Mouse (Mus musculus): ENCODE measurements at regions not wholly inside any gene's neighbourhood (a gene's known extent, or its start where the extent isn't known, plus 50 kb on each side); places are given as distances from the start of the nearest gene placed in this dataset.

DNA sequence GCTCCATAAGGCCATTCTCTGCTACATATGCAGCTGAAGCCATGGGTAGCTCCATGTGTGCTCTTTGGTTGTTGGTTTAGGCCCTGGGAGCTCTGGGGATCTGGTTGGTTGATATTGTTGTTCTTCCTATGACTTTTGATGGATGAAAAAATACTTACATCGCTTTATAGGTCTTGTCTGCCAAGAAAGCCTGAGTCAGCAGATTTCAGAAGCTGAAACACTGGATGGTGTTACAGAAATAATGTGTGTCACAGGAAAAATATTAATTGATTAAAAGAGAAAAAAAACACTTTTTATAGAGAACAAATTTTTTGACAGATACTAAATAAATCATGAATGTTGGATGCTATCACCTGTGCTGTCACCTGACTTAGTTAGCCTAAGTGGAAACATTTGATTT lies 52.4 kb upstream of the Plxna2 start:
- ATAC-seq (ENCODE audit: insufficient number of reproducible peaks, low FRiP score, low TSS enrichment, low read depth), result no peak
- H3K27me3 ChIP-seq, result no peaks in the 10 kb centered on the region

DNA sequence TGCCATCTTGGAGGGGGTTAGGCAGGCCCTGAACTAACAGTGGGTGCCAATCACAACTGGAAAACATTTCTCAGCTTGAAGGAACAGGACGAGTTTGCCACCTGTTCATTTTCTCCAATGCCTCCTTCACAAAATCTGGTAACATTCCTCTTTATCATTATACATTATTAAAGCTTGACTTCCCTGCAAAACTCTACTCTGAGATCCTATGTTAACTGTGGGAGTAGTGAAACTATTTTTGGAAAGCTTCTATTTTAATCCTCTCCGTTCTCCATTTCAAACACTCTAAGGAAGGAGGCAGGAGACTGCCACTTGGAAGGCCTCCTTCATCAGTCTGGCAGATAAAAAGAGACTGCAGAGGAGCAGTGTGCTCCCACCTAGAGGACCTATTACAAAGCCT lies 54.1 kb upstream of the Plxna2 start:
- ATAC-seq (ENCODE audit: insufficient number of reproducible peaks, low FRiP score, low TSS enrichment, low read depth), result no peak
- Histone ChIP-seq H3K4me3 (no peak overlapping the region), H3K36me3 (no peaks in the 10 kb centered on the region), H3K27me3 (no peaks in the 10 kb centered on the region), H3K9me3 (no peaks in the 10 kb centered on the region), H3K9ac (no peak overlapping the region), H3K4me1 (no peaks in the 10 kb centered on the region), H3K4me2 (no peak overlapping the region), H3K27ac (no peak overlapping the region)
- whole genome bisulfite sequencing, result 52% methylated on average over 2 of the region's 2 CpGs

More for the DNA sequence above, 52.4 kb upstream of the Plxna2 start:
- H3K27ac ChIP-seq, result no peak overlapping the region
- H3K36me3 ChIP-seq, result no peaks in the 10 kb centered on the region
- no peaks in the 10 kb centered on the region for H3K9me3 ChIP-seq
- no peaks in the 10 kb centered on the region for H3K4me1 ChIP-seq
- H3K9ac ChIP-seq, result no peak overlapping the region
- WGBS, result 91% methylated on average over 1 of the region's 1 CpGs
- H3K4me2 ChIP-seq, result no peak overlapping the region
- no peak overlapping the region for H3K4me3 ChIP-seq

DNA sequence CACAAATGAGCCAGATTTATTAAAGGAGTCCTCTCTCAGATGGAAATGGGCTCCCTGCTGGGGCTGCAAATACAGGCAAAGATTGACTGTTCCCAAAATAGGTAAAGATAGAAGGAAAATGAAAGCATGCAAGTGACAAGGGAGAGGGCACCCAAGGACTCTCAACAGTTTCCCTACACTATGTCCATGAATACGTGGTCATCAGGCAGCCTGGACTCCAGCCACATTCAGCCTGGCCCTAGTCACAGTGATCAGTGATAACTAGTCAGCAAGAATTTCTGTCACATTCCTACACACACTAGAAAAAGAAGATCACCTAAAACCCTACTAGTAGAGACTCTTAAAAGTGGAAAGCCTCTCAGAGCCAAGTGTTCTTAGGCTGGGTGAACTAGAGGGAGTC lies 56.9 kb upstream of the Plxna2 start:
- Histone ChIP-seq H3K9me3 (no peaks in the 10 kb centered on the region), H3K4me2 (no peak overlapping the region), H3K27ac (no peak overlapping the region), H3K36me3 (no peaks in the 10 kb centered on the region), H3K9ac (no peak overlapping the region), H3K27me3 (no peaks in the 10 kb centered on the region), H3K4me1 (no peaks in the 10 kb centered on the region), H3K4me3 (no peak overlapping the region)
- WGBS, result 74% methylated on average over 1 of the region's 1 CpGs
- no peak for ATAC-seq (ENCODE audit: insufficient number of reproducible peaks, low FRiP score, low TSS enrichment, low read depth)

DNA sequence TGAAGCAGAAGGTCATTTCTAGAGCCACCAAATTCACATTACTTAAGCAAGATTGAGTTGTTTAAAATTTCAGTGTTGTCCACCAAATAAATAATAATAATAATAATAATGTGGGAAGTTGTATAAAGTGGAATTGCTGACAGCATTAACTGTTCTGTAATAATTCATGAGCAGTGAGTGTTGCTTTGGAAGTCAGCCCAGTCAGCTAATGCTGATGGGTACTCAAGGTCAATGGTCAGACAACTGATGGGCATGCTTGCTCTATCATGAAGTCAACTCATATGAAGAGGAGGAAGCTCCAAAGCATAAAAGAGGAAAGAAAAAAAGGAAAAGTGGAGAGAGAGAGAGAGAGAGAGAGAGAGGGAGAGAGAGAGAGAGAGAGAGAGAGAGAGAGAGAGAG lies 69.4 kb upstream of the Plxna2 start:
- Histone ChIP-seq H3K27me3 (no peaks in the 10 kb centered on the region), H3K4me1 (no peaks in the 10 kb centered on the region), H3K9ac (no peak overlapping the region), H3K27ac (no peak overlapping the region), H3K4me3 (no peak overlapping the region), H3K4me2 (no peak overlapping the region), H3K9me3 (no peaks in the 10 kb centered on the region), H3K36me3 (no peaks in the 10 kb centered on the region)
- ATAC-seq (ENCODE audit: insufficient number of reproducible peaks, low FRiP score, low TSS enrichment, low read depth), result no peak

DNA sequence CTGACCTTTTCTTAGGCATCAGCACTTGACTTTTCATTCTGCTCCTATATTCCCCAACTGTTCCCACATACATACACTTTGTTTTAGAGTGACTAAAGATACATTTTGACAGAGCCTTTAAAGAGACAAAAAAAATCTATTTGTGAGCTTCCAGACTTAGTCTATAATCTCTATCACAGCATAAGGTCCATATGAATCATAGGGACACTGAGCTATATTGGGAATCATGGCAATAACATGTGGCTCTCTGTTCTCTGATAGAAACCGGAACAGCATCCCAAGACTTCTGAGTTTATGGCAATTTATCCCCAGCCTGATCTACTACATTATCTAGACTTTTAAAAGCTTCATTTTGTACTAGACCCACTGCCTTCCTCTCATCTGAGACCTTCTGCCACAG lies 69.8 kb upstream of the Plxna2 start:
- Histone ChIP-seq H3K27ac (no peak overlapping the region), H3K9me3 (no peaks in the 10 kb centered on the region), H3K36me3 (no peaks in the 10 kb centered on the region), H3K9ac (no peak overlapping the region), H3K4me2 (no peak overlapping the region), H3K4me3 (no peak overlapping the region), H3K27me3 (no peaks in the 10 kb centered on the region), H3K4me1 (no peaks in the 10 kb centered on the region)
- no peak for ATAC-seq (ENCODE audit: insufficient number of reproducible peaks, low FRiP score, low TSS enrichment, low read depth)
- WGBS, result 95% methylated on average over 1 of the region's 1 CpGs

DNA sequence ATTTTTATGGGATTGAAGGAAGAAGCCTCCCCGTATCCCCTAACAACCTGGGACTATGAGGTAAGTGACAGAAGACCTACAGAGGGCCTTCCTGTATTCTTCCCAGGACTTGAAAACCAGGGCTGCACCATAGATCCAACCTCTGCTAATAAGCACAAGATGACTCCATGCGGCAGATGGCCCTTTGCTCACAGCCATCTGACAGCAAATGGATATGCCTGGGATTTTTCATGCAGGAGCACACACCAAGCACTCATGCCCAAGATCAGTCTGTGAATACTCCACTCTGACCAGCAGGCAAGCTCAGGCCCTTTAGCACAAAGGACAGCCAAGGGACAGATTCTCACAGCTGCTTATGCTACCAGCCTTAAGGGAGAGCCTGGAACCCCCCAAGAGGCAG lies 77.1 kb upstream of the Plxna2 start:
- H3K27me3 ChIP-seq, result no peaks in the 10 kb centered on the region
- 86% methylated on average over 2 of the region's 2 CpGs for WGBS

DNA sequence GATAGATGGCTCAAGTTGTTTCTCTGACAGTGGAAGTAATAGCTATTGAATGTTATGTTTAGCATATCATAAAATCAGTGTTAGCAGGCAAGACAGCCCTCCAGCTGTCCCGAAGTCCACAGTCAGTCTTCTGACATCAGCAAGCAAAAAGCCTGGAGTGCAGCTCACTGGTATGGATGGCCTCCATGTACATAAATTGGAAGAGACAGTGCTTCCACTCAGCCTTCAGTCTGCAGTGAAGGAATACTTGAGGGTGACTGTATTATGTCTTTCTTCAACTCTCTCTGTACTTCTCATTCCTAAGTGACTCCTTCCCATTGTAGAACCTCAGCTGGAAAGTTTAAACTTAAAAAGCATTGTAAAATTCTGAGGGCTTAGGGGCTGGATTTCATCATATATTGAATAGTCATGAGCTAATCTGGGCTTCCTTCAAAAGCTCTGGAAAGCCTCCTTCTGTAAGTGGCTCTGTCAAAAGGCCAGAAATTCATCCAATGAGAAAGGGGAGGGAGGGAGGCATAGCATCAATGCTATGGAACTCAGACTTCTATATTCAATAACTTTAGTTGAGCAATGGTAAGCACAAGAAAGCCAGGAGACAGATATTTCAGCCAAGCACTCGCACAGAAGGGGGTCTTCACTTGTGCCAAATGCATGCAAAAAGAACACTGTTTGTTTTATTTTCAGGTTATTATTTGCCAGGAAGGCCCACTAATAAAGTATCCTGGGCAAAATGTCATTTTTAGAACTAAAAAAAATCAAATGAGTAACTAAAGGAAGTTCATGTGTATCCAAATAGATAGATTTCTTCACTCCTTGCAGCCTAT lies 90.5 kb upstream of the Plxna2 start:
- WGBS, result 64% methylated on average over 2 of the region's 2 CpGs
- Histone ChIP-seq H3K9me3 (no peaks in the 10 kb centered on the region), H3K4me1 (no peaks in the 10 kb centered on the region), H3K27ac (no peak overlapping the region), H3K27me3 (no peaks in the 10 kb centered on the region), H3K36me3 (no peaks in the 10 kb centered on the region), H3K9ac (no peak overlapping the region), H3K4me3 (no peak overlapping the region), H3K4me2 (no peak overlapping the region)
- ATAC-seq (ENCODE audit: insufficient number of reproducible peaks, low FRiP score, low TSS enrichment, low read depth), result no peak

More for the DNA sequence above, 77.1 kb upstream of the Plxna2 start:
- Histone ChIP-seq H3K9me3 (no peaks in the 10 kb centered on the region), H3K4me1 (no peaks in the 10 kb centered on the region), H3K4me2 (no peak overlapping the region), H3K36me3 (no peaks in the 10 kb centered on the region), H3K4me3 (no peak overlapping the region), H3K9ac (no peak overlapping the region), H3K27ac (no peak overlapping the region)
- no peak for ATAC-seq (ENCODE audit: insufficient number of reproducible peaks, low FRiP score, low TSS enrichment, low read depth)

DNA sequence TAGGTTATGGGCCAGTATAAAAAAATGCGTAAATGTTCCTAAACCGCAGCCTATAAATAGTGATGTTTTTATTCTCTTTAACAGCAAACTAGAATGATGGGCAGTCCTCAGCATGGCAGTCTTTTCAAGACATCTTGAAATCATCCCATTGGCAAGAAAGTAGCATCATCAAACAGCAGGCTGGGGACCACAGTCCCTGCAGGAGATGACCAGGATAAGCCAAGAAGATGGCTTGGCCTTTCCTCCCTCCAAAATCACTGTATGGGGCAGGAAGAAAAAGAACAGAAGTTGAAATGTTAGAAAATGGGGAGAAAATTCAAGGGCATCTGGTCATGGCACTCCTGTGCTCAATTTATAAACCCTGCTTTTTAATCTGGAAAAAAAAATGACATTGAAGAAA lies 93.0 kb upstream of the Plxna2 start:
- ATAC-seq (ENCODE audit: insufficient number of reproducible peaks, low FRiP score, low TSS enrichment, low read depth), result no peak
- WGBS, result 81% methylated on average over 2 of the region's 2 CpGs
- no peak overlapping the region for H3K27ac ChIP-seq

DNA sequence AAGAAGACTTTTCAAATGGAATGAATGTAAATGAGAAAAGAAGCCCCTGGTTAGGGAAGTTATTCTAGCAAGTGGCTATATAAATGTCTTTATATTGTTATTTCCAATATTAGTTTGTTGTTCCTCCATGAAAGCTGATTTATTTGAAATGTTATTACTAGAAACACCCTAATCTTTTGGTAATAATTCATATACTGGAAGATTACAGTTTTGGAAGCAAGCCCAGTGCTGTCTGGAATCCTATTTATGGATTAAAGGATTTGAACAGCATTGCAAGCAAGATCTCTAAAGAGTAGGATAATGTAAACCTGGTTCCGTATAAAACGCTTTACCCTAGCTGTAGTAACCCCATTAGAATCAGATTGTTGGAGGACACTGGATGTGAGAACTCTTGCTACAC lies 96.8 kb upstream of the Plxna2 start:
- no peak for ATAC-seq (ENCODE audit: insufficient number of reproducible peaks, low FRiP score, low TSS enrichment, low read depth)
- WGBS, result 27% methylated on average over 2 of the region's 2 CpGs
- Histone ChIP-seq H3K4me3 (no peak overlapping the region), H3K4me2 (no peak overlapping the region), H3K27me3 (no peaks in the 10 kb centered on the region), H3K9me3 (no peaks in the 10 kb centered on the region), H3K27ac (no peak overlapping the region), H3K4me1 (no peaks in the 10 kb centered on the region), H3K36me3 (no peaks in the 10 kb centered on the region), H3K9ac (no peak overlapping the region)

More for the DNA sequence above, 93.0 kb upstream of the Plxna2 start:
- Histone ChIP-seq H3K27me3 (no peaks in the 10 kb centered on the region), H3K9me3 (no peaks in the 10 kb centered on the region), H3K36me3 (no peaks in the 10 kb centered on the region), H3K9ac (no peak overlapping the region), H3K4me1 (no peaks in the 10 kb centered on the region), H3K4me2 (no peak overlapping the region), H3K4me3 (no peak overlapping the region)

DNA sequence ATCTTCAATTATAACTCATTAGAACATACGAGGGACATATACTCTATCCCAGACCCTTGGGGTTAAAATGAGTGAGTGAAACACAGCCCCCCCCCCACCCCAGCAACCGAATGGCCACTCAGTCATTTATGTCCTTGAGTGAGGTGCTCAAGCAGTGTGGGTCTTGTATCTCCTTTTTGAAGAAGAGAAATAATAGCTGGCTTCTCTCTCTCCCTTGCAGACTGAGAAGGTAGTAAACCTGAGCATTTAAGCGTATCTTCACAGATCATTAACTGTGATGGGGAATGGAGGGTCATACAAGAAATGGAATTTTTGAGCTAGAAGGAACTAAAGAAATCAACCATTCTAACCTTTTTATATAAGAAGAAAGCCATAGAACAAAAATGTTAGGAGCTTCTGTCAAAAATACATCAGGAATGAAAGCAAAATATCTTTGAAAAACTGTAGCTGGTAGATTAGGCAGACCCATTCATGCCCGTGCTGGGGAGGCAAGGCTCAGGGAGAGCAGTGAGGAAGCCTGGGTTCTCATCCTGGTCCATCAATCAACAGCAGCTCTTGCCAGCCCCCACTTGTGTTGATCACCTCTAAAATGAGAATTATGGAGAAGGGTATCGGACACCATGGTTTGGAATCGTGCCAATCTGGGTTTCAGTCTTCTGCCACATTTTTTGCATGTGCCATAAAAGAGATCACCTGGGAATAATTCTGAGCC lies 98.4 kb upstream of the Plxna2 start:
- no peak overlapping the region for H3K27ac ChIP-seq
- 67% methylated on average over 6 of the region's 6 CpGs for WGBS
- H3K9me3 ChIP-seq, result no peaks in the 10 kb centered on the region
- no peaks in the 10 kb centered on the region for H3K36me3 ChIP-seq
- no peak overlapping the region for H3K4me2 ChIP-seq
- H3K9ac ChIP-seq, result no peak overlapping the region
- ATAC-seq (ENCODE audit: insufficient number of reproducible peaks, low FRiP score, low TSS enrichment, low read depth), result no peak
- no peak overlapping the region for H3K4me3 ChIP-seq
- no peaks in the 10 kb centered on the region for H3K4me1 ChIP-seq
- no peaks in the 10 kb centered on the region for H3K27me3 ChIP-seq

DNA sequence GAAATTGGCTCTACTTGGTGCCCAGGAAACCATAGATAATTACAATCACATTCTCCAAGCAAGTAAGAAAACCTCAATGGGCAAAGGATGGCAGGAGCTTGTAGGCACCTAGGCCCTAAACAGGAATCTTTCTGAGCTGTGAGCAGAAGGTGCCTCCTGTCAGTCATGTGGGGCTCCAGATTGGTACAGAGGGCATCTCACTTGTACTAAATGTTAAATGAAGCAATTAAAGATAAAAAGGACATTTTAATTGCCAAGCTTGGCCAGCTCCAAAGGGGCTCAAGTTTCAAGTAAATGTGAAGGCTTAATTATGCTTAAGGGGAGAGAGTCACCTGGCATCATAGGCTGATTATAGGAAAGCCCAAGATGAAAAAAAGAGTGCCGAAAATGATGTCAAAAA lies 101.9 kb upstream of the Plxna2 start:
- no peaks in the 10 kb centered on the region for H3K9me3 ChIP-seq
- no peak for ATAC-seq (ENCODE audit: insufficient number of reproducible peaks, low FRiP score, low TSS enrichment, low read depth)
- WGBS, result 50% methylated on average over 1 of the region's 1 CpGs

DNA sequence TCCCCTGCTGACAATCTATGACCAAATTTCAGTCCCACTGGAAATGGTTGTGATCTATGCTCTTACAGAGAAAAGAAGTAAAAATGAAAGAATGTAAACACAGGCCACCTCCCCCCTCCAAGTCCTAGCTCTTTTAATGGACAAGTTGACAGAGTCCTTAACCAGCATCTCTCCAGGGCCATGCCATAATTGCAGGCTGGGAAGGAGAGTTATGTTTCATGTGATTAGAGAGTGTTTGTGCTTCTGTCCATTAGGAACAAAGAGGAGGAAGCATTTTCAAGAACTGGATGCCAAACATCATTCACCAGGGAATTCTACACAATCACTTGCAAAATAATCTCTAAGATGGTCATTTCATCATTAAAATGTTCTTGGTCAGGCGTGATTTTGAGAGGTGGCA lies 109.7 kb upstream of the Plxna2 start:
- Histone ChIP-seq H3K27ac (no peak overlapping the region), H3K4me1 (no peaks in the 10 kb centered on the region), H3K36me3 (no peaks in the 10 kb centered on the region), H3K4me3 (no peak overlapping the region), H3K4me2 (no peak overlapping the region), H3K9me3 (no peaks in the 10 kb centered on the region), H3K27me3 (no peaks in the 10 kb centered on the region), H3K9ac (no peak overlapping the region)
- ATAC-seq (ENCODE audit: insufficient number of reproducible peaks, low FRiP score, low TSS enrichment, low read depth), result no peak
- WGBS, result 70% methylated on average over 1 of the region's 1 CpGs

More for the DNA sequence above, 101.9 kb upstream of the Plxna2 start:
- Histone ChIP-seq H3K4me2 (no peak overlapping the region), H3K4me3 (no peak overlapping the region), H3K27ac (no peak overlapping the region), H3K36me3 (no peaks in the 10 kb centered on the region), H3K4me1 (no peaks in the 10 kb centered on the region), H3K27me3 (no peaks in the 10 kb centered on the region), H3K9ac (no peak overlapping the region)
